Mouse (Mus musculus) forebrain, embryonic 13.5 days (tissue): ENCODE data around the gene Neil1. TPM values are rescaled to one million over a fixed set of nuclear protein-coding genes. Genes with fewer than 3 reads are reported as not detected.

ENCODE experiments used
- ATAC-seq: fragments of 200-750 bp; cut with Nextera tagmentation; 2 replicates; pipeline ENCODE4 v1.8.0; 2017
- H3K27ac ChIP-seq: fragments of 300-500 bp; sonication (generic); 2 replicates; pipeline ENCODE4 v1.5.1; 2015; ENCODE audit warnings: inconsistent platforms, mild to moderate bottlenecking, moderate library complexity
- H3K27me3 ChIP-seq: fragments of 300-500 bp; sonication (generic); 2 replicates; pipeline ENCODE4 v1.6.1; 2015; ENCODE audit warnings: mild to moderate bottlenecking, inconsistent platforms
- H3K36me3 ChIP-seq: fragments of 300-500 bp; sonication (generic); 2 replicates; pipeline ENCODE4 v1.6.1; 2015; ENCODE audit warnings: mild to moderate bottlenecking, inconsistent platforms; ENCODE audit not compliant: poor library complexity, severe bottlenecking
- H3K4me1 ChIP-seq: fragments of 300-500 bp; sonication (generic); 2 replicates; pipeline ENCODE4 v1.6.1; 2015; ENCODE audit warnings: inconsistent platforms
- H3K4me2 ChIP-seq: fragments of 300-500 bp; sonication (generic); 2 replicates; pipeline ENCODE4 v1.6.1; 2015; ENCODE audit warnings: inconsistent platforms, mild to moderate bottlenecking, moderate library complexity
- H3K4me3 ChIP-seq: fragments of 300-500 bp; sonication (generic); 2 replicates; pipeline ENCODE4 v1.5.1; 2015; ENCODE audit warnings: mild to moderate bottlenecking, inconsistent platforms
- H3K9ac ChIP-seq: fragments of 300-500 bp; sonication (generic); 2 replicates; pipeline ENCODE4 v1.6.1; 2015; ENCODE audit warnings: mild to moderate bottlenecking, inconsistent platforms
- H3K9me3 ChIP-seq: fragments of 300-500 bp; sonication (generic); replicated peaks from 2 replicates; pipeline ENCODE4 v1.6.1; 2016; ENCODE audit warnings: inconsistent platforms
- WGBS: fragments of 180-500 bp; shearing (Covaris S2); methylation state at CpG from one replicate; pipeline ENCODE4 v1.1.7; 2015; 5-methylcytosine and 5-hydroxymethylcytosine counted together
- polyA plus RNA-seq: library from polyadenylated mRNA; unstranded; fragments of >200 nt; fragmentation: Nextera tagmentation; extraction: Ambion mirVana; gene quantifications from 2 replicates; pipeline ENCODE4 v1.2.1, GENCODE M21; 2015

The Neil1 gene
- polyA plus RNA-seq, 1 experiment from 2014 or later, result 6.5 TPM

DNA sequence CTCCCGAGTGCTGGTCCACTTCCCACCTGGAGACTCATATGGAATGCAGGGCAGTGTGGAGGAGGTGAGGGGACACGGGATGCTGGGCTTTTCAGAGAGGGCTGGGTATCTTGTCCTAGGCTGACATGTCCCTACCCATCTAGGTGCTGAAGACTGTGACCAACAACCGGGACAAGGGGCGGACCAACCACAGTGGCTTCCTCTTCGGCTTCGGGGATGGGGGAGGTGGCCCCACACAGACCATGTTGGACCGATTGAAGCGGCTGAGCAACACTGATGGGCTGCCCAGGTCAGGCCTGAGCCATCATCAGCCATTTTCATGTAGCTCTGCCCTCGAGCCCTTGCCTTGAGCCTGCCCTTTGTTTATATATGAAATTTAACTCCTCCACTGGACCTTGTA, 10.3 kb downstream of the Neil1 start:
- no peaks in the 10 kb centered on the region for H3K9me3 ChIP-seq
- no peak overlapping the region for H3K9ac ChIP-seq
- WGBS, result 91% methylated on average over 9 of the region's 9 CpGs
- H3K27ac ChIP-seq, result no peak overlapping the region
- peaks cover 85% of the 10 kb centered on the region for H3K36me3 ChIP-seq
- no peak overlapping the region for H3K4me2 ChIP-seq
- H3K4me1 ChIP-seq, result no peaks in the 10 kb centered on the region
- no peak for ATAC-seq
- H3K27me3 ChIP-seq, result no peaks in the 10 kb centered on the region
- no peak overlapping the region for H3K4me3 ChIP-seq

DNA sequence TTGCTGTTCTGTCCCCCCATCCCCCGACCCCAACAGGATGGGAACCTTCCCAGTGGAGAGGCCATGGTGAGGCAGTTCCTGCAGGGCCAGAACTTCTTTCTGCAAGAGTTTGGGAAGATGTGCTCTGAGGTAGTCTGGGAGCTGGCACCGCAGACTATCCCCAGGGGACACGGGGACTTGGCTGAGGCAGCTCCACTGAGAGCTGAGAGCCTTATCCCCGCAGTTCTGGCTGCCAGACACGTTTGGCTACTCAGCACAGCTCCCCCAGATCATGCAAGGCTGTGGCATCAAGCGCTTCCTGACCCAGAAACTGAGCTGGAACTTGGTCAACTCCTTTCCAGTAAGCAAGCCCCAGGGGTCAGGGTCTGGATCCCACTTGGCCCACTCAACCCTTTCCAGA, 10.9 kb downstream of the Neil1 start:
- WGBS, result 92% methylated on average over 6 of the region's 6 CpGs
- Histone ChIP-seq H3K4me1 (no peaks in the 10 kb centered on the region), H3K9ac (no peak overlapping the region), H3K36me3 (peaks cover 82% of the 10 kb centered on the region), H3K9me3 (no peaks in the 10 kb centered on the region), H3K4me2 (no peak overlapping the region), H3K27me3 (no peaks in the 10 kb centered on the region), H3K27ac (no peak overlapping the region), H3K4me3 (no peak overlapping the region)
- ATAC-seq, result no peak

DNA sequence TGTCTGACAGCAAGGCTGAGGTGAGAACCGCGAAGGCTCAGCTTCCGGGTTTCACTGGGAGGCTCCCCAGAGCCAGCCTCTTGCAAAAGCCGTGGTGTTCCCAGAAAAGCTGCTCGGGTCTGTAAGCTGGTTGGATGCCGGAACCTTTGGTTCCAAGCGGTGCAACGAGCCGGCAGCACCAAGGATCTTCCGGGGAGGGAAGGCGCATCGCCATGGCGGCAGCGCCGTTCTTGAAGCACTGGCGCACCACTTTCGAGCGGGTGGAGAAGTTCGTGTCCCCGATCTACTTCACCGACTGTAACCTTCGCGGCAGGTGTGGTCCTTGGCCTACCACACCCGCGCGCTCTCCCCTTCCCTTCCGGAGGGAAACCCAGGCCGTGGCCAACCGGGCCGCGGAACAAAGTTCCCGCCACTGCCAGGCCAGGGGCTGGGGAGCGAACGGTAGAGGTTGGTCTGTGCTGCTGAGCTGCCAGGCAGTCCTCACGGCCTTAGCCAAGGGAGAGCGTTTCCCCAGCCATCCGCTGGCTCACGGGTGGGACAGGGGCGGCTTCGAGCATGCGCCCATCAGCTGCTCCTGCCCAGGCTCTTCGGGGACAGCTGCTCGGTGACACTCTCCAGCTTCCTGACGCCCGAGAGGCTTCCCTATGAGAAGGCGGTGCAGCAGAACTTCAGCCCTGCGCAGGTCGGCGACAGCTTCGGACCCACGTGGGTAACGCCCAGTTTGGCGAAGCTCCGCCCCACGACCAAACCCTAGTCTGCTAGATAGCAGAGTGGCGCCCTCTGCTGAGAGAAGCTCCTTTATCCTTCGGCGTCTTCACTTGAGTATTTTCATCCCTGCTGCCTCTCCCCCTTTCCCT, 17.3 kb downstream of the Neil1 start, which contains the start of gene Man2c1:
Gene Man2c1, plus strand, starts transcription at position 114 of the 857 bp plus-strand sequence.
- ATAC-seq, result peak; percentile 93
- H3K4me1 ChIP-seq, result peaks cover 16% of the 10 kb centered on the region
- no peaks in the 10 kb centered on the region for H3K9me3 ChIP-seq
- H3K27ac ChIP-seq, result peak within 1 kb of the TSS; percentile 94
- WGBS, result under 1% methylated on average over 58 of the region's 58 CpGs
- H3K36me3 ChIP-seq, result peaks cover 50% of the 10 kb centered on the region
- peak within 1 kb of the TSS; percentile 74 for H3K4me3 ChIP-seq
- peak within 1 kb of the TSS; percentile 73 for H3K9ac ChIP-seq
- H3K4me2 ChIP-seq, result peak within 1 kb of the TSS; percentile 91
- H3K27me3 ChIP-seq, result no peaks in the 10 kb centered on the region

- H3K9me3 ChIP-seq, result no peaks in the 10 kb centered on the region
- peak overlapping the region; percentile 91 for H3K4me2 ChIP-seq
- no peaks in the 10 kb centered on the region for H3K27me3 ChIP-seq
- H3K4me3 ChIP-seq, result peak overlapping the region; percentile 74; the same call in 1 of the 2 replicates
- H3K4me1 ChIP-seq, result peaks cover 16% of the 10 kb centered on the region
- ATAC-seq, result no peak
- H3K27ac ChIP-seq, result no peak overlapping the region
- H3K36me3 ChIP-seq, result peaks cover 48% of the 10 kb centered on the region
- peak overlapping the region; percentile 73; the same call in 1 of the 2 replicates for H3K9ac ChIP-seq
Observed at GRCm38 (mm10) chr9:57129641-57130040, 18.5 kb downstream of the Neil1 start.

DNA sequence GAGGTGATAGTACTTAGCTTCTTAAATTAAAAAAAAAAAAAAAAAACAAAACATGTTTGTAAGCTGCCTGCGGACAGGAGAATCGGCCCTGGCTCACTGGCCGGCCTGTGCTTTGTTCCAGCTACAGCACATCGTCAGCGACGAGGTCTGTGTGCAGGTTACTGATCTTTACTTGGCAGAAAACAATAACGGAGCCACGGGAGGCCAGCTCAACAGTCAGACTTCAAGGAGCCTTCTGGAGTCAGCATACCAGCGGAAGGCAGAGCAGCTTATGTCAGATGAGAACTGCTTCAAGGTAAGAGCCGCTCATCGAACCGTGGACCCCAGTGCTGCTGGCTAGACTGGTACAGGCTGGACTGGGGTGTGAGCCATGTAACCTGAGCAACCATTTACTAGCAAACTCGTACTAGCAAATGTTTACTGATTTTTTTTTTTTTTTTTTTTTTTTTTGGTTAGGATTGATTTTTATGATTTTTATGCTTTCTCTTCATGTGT, 30.8 kb downstream of the Neil1 start:
- Histone ChIP-seq H3K4me3 (no peak overlapping the region), H3K27me3 (no peaks in the 10 kb centered on the region), H3K36me3 (peaks cover 92% of the 10 kb centered on the region), H3K9ac (no peak overlapping the region), H3K4me1 (no peaks in the 10 kb centered on the region), H3K4me2 (no peak overlapping the region), H3K27ac (no peak overlapping the region), H3K9me3 (no peaks in the 10 kb centered on the region)
- ATAC-seq, result no peak
- 86% methylated on average over 13 of the region's 13 CpGs for WGBS

Other genes with a start within 250 kb of the Neil1 start
- 2.6 TPM in 2 replicates for gene Snx33, start 219.9 kb downstream of the Neil1 start, polyA plus RNA-seq
- gene Imp3, start 210.8 kb downstream of the Neil1 start, polyA plus RNA-seq, result 86.6 and 89.0 TPM in 2 replicates
- 30.0 and 33.7 TPM in 2 replicates for gene Snupn, start 197.4 kb downstream of the Neil1 start, polyA plus RNA-seq
- 20.0 and 20.7 TPM in 2 replicates for gene Ptpn9, start 153.4 kb downstream of the Neil1 start, polyA plus RNA-seq
- 33.8 and 43.9 TPM in 2 replicates for gene Sin3a, start 76.3 kb downstream of the Neil1 start, polyA plus RNA-seq
- gene Man2c1, start 17.6 kb downstream of the Neil1 start, polyA plus RNA-seq, result 51.6 and 54.3 TPM in 2 replicates
- gene Commd4, start 10.0 kb upstream of the Neil1 start, polyA plus RNA-seq, result 155 and 164 TPM in 2 replicates
- not detected in 2 replicates for gene Trcg1, start 88.3 kb upstream of the Neil1 start, polyA plus RNA-seq
- 5.8 and 8.0 TPM in 2 replicates for gene 1700017B05Rik, start 114.3 kb upstream of the Neil1 start, polyA plus RNA-seq